Mouse (Mus musculus) T-cell, adult 66 days (primary cell): ENCODE results near the gene Sprr1b. TPM values are rescaled to one million over a fixed set of nuclear protein-coding genes. Genes with fewer than 3 reads are reported as not detected.

Experiments used
- total RNA-seq, 2 experiments: library from RNA; stranded (reverse); gene quantifications; 3 replicates in 1 of 2; 4 replicates in 1 of 2; pipeline ENCODE4 v1.2.4; 2023

Gene Sprr1b
- total RNA-seq = not detected

DNA sequence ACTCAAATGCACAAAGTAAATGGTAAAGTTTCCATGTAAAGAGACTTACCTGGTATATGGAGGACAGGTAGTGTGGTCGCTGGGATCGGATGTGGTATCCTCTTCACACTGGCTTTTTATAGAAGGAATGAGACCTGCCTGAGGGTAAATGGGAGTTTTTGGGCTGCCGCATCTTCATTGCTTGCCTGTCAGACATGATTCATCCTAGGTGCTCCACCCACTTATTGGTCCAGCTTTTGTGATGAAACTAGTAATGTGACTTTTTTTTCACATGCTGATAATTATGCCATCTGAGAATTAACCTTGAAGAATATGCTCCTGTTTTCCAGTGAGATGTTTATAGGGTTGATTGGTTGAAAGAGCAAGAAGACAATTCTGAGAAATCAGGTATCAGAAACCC, at the start of gene Sprr1b:
Gene Sprr1b (minus strand): TSS at position 101 of the 400 bp plus-strand sequence.

DNA sequence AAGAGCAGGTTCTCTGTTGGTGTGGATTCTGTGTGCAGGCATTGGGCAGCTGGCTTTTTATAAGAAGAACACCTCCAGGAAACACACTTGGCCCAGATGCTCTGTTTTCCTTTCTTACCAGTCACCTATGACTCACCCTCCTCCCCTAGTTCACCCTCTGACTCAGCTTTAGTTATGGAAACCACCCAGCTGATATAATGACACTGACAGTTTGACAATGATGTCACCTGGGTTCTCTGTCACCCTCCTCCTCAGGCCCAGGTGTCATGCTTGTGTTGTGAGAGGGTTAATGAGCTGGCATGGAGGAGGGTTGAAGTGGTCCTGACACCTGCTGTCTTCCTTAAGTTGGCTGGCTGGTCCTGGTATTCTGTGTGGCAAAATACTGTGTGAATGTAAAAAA, 47.3 kb upstream of the Sprr1b start, which contains the start of gene Sprr1a:
Gene Sprr1a (minus strand): TSS at position 33 of the 400 bp plus-strand sequence.

DNA sequence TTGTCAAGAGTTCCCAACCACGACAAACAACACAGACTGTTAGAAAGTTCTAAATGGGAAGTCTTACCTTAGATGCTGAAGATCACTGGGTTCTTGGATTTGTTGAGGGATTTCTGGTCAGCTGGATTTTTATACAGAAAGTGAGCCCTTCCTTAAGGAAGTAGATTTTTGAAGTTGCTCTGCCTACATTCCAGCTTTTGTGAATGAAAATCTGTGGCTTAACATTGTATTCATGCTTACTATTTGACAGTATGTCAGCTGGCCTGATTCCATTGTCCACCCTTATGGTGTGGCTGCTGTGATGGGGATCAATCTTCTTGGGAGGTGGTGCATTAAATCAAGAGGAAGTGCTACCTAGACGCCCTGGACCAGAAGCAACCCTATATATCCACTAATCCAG, 20.0 kb upstream of the Sprr1b start, which contains the start of gene Sprr3:
Gene Sprr3 (minus strand): TSS at position 101 of the 400 bp plus-strand sequence.

DNA sequence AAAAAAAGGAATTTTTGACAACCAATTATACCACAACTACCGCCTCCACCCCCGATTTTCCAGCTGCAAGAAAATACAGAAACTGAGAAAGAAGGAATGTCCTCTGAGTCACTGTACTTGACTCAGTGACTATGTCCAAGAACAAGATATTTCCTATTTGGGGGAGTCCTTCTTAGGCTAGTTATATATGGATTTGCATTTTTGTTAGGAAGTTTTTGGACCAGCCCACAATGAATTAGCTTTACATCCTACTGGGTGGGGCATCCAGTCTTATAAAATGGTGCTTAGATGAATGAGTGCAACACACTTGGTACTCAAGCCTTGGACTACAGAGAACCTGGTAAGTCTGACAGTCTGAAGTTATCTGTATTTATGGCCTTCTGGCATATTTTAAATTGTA, 6.3 kb downstream of the Sprr1b start, which contains the start of gene Sprr2k:
Gene Sprr2k (plus strand): TSS at position 301 of the 400 bp plus-strand sequence.

DNA sequence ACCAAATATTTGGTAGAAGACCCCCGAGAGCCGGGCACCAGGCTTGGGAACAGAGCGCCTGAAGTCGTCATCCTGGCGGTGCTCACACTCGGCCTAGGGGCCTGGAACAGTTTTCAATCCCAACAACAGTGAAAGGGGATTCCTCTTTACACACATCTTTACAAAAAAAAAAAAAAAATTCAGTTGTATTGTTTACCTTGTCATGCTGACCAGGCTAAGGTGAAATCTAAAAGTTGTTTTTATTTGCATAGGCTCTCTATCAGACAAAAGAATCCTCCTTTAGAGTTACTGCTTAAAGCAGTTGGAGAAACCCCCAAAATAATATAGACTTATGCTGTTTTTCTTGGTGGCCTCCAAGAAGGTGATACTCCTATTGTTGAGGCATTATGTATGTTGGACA, 9.3 kb downstream of the Sprr1b start, which contains the start of gene Gm9774:
Gene Gm9774 (minus strand): TSS at position 101 of the 400 bp plus-strand sequence.

DNA sequence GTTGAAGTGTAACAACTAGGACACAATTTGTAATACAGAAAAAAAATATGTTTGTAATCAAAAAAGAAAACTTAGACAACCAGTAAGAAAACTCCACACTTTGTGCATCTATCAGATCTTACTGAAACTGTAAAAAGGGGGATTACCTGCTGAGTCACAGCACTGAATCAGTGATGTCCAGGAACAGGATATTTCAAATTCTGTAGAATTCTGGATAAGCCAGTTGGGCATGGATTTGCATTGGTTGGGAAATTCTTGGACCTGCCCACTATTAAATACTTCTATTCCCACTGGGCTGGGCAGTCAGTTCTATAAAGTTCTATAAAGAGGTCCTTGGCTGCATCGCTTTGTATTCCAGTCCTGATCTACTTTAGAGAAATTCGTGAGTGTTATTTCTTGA, 20.8 kb downstream of the Sprr1b start, which contains the start of gene Sprr2j-ps:
Gene Sprr2j-ps (plus strand): TSS at position 301 of the 400 bp plus-strand sequence.

DNA sequence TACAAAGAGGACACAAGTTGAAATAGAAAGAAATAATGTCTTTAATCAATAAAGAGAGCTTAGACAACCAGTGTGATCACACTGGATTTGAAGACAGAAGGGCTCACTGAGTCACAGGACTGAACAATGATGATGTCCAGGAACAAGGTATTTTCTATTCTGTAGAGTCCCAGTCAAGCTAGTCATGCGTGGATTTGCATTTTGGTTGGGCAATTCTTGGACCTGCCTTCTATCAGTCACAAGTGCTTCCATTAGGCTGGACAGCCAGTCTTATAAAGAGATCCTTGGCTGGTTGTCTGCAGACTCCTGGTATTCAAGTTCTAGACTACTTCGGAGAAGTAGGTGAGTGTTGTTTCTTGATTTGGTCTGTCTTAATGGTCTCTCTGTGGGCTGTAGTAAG, 30.9 kb downstream of the Sprr1b start, which contains the start of gene Sprr2i:
Gene Sprr2i (plus strand): TSS at position 301 of the 400 bp plus-strand sequence.

Other genes starting within 250 kb of the Sprr1b start
- gene Sprr2a1, start 223.0 kb downstream of the Sprr1b start, total RNA-seq = not detected
- not detected for gene Sprr2a2, start 222.9 kb downstream of the Sprr1b start, total RNA-seq
- gene Sprr2a3, start 153.4 kb downstream of the Sprr1b start, total RNA-seq = not detected
- not detected for gene Sprr2b, start 122.2 kb downstream of the Sprr1b start, total RNA-seq
- not detected for gene Sprr2d, start 99.6 kb downstream of the Sprr1b start, total RNA-seq
- gene Sprr2e, start 86.6 kb downstream of the Sprr1b start, total RNA-seq = not detected
- not detected for gene Sprr2f, start 73.6 kb downstream of the Sprr1b start, total RNA-seq
- gene Sprr2h, start 53.1 kb downstream of the Sprr1b start, total RNA-seq = not detected
- not detected for gene Sprr2i, start 30.8 kb downstream of the Sprr1b start, total RNA-seq
- gene Sprr2j-ps, start 20.7 kb downstream of the Sprr1b start, total RNA-seq = not detected
- under 1 TPM in 1 of 2 experiments, not detected in 1; 0.90 TPM for gene Gm9774, start 9.4 kb downstream of the Sprr1b start, total RNA-seq
- gene Sprr2k, start 6.2 kb downstream of the Sprr1b start, total RNA-seq = not detected
- gene Sprr3, start 19.9 kb upstream of the Sprr1b start, total RNA-seq = not detected
- not detected for gene Sprr1a, start 47.1 kb upstream of the Sprr1b start, total RNA-seq
- not detected for gene Sprr4, start 61.7 kb upstream of the Sprr1b start, total RNA-seq
- not detected for gene 2310046K23Rik, start 95.7 kb upstream of the Sprr1b start, total RNA-seq
- gene Ivl, start 134.9 kb upstream of the Sprr1b start, total RNA-seq = not detected
- gene Smcp, start 150.2 kb upstream of the Sprr1b start, total RNA-seq = not detected
- not detected for gene 2210017I01Rik, start 168.7 kb upstream of the Sprr1b start, total RNA-seq
- not detected for gene Lce6a, start 182.9 kb upstream of the Sprr1b start, total RNA-seq
- not detected for gene Lce1a1, start 209.5 kb upstream of the Sprr1b start, total RNA-seq
- not detected for gene Lce1b, start 218.1 kb upstream of the Sprr1b start, total RNA-seq
- gene Lce1a2, start 231.5 kb upstream of the Sprr1b start, total RNA-seq = not detected
- not detected for gene Lce1c, start 240.5 kb upstream of the Sprr1b start, total RNA-seq
- not detected for gene Lce1d, start 248.4 kb upstream of the Sprr1b start, total RNA-seq